ENCODE assay signal across 17 mouse cellular contexts in genomic region chr7:88187555-88187954, GRCm38 (mm10).
"Had no signal": no experiment of that assay in that cellular context is flagged by ENCODE, and none has a peak within 500 bp of the region (broad histone marks: within the 10 kb centered on the region; RNA-seq: fewer than 3 reads in every experiment).

No protein-coding gene starts in this region.

- H3K27me3 ChIP-seq: kidney, embryonic 15.5 days; limb, embryonic 13.5 days; neural tube, embryonic 15.5 days had no signal

- H3K4me2 ChIP-seq: kidney, embryonic 15.5 days; limb, embryonic 13.5 days; neural tube, embryonic 15.5 days had no signal

- H3K4me3 ChIP-seq: kidney, embryonic 15.5 days; limb, embryonic 13.5 days; midbrain, embryonic 10.5 days; myocyte; neural tube, embryonic 15.5 days had no signal

- H3K27ac ChIP-seq: kidney, embryonic 15.5 days; limb, embryonic 13.5 days; liver, embryonic 14.5 days; midbrain, embryonic 10.5 days; neural tube, embryonic 15.5 days had no signal

- H3K9me3 ChIP-seq: kidney, embryonic 15.5 days; limb, embryonic 13.5 days; midbrain, embryonic 10.5 days; neural tube, embryonic 15.5 days had no signal

- H3K36me3 ChIP-seq: kidney, embryonic 15.5 days; limb, embryonic 13.5 days; midbrain, embryonic 10.5 days; neural tube, embryonic 15.5 days had no signal

- H3K9ac ChIP-seq: kidney, embryonic 15.5 days; limb, embryonic 13.5 days; liver, embryonic 14.5 days; neural tube, embryonic 15.5 days had no signal

- H3K4me1 ChIP-seq: kidney, embryonic 15.5 days; limb, embryonic 13.5 days; midbrain, embryonic 10.5 days; neural tube, embryonic 15.5 days had no signal

- ATAC-seq: lung, postnatal 0 days had no signal

- DNase-seq: kidney, postnatal 14 days; layer of hippocampus, adult 9-11 months; layer of hippocampus, postnatal 36 days; lung, adult 18-20 months; lung, postnatal 4 days; midbrain, embryonic 14.5 days; right cerebral cortex, adult 18-20 months; spleen, adult 18-20 months; thymus, adult 18-20 months; thymus, postnatal 14 days had no signal
